Comparison of ENCODE assay signal across 8 mouse cellular contexts in the genomic region with DNA sequence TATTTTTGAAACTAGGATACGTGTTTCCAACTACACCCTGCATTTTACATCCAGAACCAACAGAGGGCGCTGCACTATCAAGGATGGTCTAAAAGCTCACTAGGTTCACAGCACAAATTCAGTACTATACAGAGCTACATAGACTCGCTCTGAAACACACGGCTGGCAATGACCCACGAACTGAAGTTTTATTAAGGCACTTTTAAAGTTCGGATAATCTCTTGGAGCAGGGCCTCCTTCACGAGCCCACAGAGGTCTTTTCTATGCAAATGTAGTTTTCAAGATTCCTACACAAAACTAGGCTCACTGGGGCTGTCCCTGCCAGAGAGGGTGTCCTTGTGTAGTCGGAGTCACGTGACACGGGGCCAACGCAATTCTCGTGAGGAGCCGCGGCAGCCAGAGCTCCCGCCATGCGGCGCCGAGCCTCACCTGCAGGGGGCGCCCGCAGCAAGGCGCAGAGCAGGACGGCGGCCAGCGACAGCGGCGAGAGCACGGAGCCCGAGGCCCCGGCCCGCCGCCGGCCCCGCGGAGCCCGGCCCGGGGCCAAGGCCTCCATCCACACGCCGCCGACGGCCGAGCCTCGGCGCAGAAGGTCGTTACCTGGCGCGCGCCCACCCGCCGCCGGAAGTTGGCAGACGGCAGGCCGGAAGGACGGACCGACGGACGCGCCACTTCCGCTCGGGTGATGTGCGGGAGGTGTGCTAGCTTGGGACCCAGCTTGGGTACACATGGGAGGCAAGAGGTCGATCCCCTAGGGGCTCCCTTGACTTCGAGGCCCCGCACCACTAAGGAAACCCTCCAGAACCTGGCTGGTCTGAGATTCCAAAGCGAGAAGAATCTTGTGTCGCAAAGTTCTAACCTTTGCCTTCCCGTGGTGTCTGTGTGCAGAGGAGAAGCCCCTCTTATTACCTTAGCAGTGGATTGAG. TPM values are rescaled to one million over a fixed set of nuclear protein-coding genes. Genes with fewer than 3 reads are reported as not detected.
DNase-seq lines count a peak whose midpoint lies in the region; ATAC-seq and TF ChIP-seq lines count a peak whose summit lies in the region.

A gene (plus strand): TSS at position 460 of the 926 bp plus-strand sequence.
A gene (minus strand): TSS at position 774 of the 926 bp plus-strand sequence.

- no peak within 1 kb of the TSS for H3K27ac ChIP-seq in forebrain, embryonic 11.5 days (ENCODE audit: low read depth, low read length)
- peak within 1 kb of the TSS; percentile 59 for H3K27ac ChIP-seq in heart, embryonic 16.5 days (ENCODE audit: low read length)
- peak within 1 kb of the TSS; percentile 82 for H3K27ac ChIP-seq in liver, embryonic 15.5 days (replicated peaks)
- H3K27ac ChIP-seq in neural tube, embryonic 13.5 days (replicated peaks) = peak within 1 kb of the TSS; percentile 86
- peak within 1 kb of the TSS; percentile 97 for H3K27ac ChIP-seq in testis, adult 2 months (ENCODE audit: control insufficient read depth, insufficient read depth, low read depth, low read length)

- H3K4me1 ChIP-seq in forebrain, embryonic 11.5 days (replicated peaks; ENCODE audit: control insufficient read depth, insufficient read depth, low read length) = no peaks in the 10 kb centered on the region
- H3K4me1 ChIP-seq in heart, embryonic 16.5 days (ENCODE audit: control insufficient read depth, insufficient read depth, low read length) = no peaks in the 10 kb centered on the region
- H3K4me1 ChIP-seq in liver, embryonic 15.5 days (replicated peaks) = peaks cover 14% of the 10 kb centered on the region
- H3K4me1 ChIP-seq in neural tube, embryonic 13.5 days (replicated peaks) = no peaks in the 10 kb centered on the region; the same call in 1 of the 2 replicates
- no peaks in the 10 kb centered on the region for H3K4me1 ChIP-seq in testis, adult 2 months (ENCODE audit: control insufficient read depth, insufficient read depth, low read length)

- DNase-seq in c-Kit-positive CD71-negative TER-119-negative erythroid progenitor cells, embryonic 14.5 days (ENCODE audit: low read depth) = peak; percentile 94
- peak; percentile 95 for DNase-seq in forebrain, embryonic 11.5 days (ENCODE audit: low spot score)
- peak; percentile 91 to 94 for DNase-seq in kidney, postnatal 36 days

- ATAC-seq in CD4-positive, CD25-positive, alpha-beta regulatory T cell, adult 4 months = peak; percentile 94
- ATAC-seq in forebrain, embryonic 11.5 days (replicated peaks; ENCODE audit: low FRiP score) = peak; percentile 97
- ATAC-seq in heart, embryonic 16.5 days (replicated peaks; ENCODE audit: extremely low read depth, insufficient read depth, low FRiP score) = peak; percentile 93
- ATAC-seq in liver, embryonic 15.5 days (ENCODE audit: insufficient read depth) = peak; percentile 98
- ATAC-seq in neural tube, embryonic 13.5 days (ENCODE audit: low read depth) = peak; percentile 98

- peak within 1 kb of the TSS; percentile 61 for H3K9ac ChIP-seq in forebrain, embryonic 11.5 days (ENCODE audit: low read length)
- H3K9ac ChIP-seq in heart, embryonic 16.5 days (ENCODE audit: low read length) = peak within 1 kb of the TSS; percentile 67
- H3K9ac ChIP-seq in liver, embryonic 15.5 days = peak within 1 kb of the TSS; percentile 82
- peak within 1 kb of the TSS; percentile 75 for H3K9ac ChIP-seq in neural tube, embryonic 13.5 days

- no peaks in the 10 kb centered on the region for H3K9me3 ChIP-seq in forebrain, embryonic 11.5 days (ENCODE audit: control insufficient read depth, low read length)
- no peaks in the 10 kb centered on the region for H3K9me3 ChIP-seq in heart, embryonic 16.5 days (replicated peaks; ENCODE audit: control insufficient read depth, low read length)
- no peaks in the 10 kb centered on the region for H3K9me3 ChIP-seq in liver, embryonic 15.5 days (replicated peaks)
- no peaks in the 10 kb centered on the region for H3K9me3 ChIP-seq in neural tube, embryonic 13.5 days

- no peaks in the 10 kb centered on the region for H3K27me3 ChIP-seq in forebrain, embryonic 11.5 days (ENCODE audit: control insufficient read depth, insufficient read depth, low read length)
- no peaks in the 10 kb centered on the region for H3K27me3 ChIP-seq in heart, embryonic 16.5 days (ENCODE audit: control insufficient read depth, insufficient read depth, low read length)
- H3K27me3 ChIP-seq in liver, embryonic 15.5 days = no peaks in the 10 kb centered on the region
- H3K27me3 ChIP-seq in neural tube, embryonic 13.5 days = peaks cover 7% of the 10 kb centered on the region
- no peaks in the 10 kb centered on the region for H3K27me3 ChIP-seq in testis, adult 2 months (ENCODE audit: control insufficient read depth, insufficient read depth, low read length)

- peak; percentile 81 for TF ChIP-seq POLR2A in testis, adult 2 months (IDR thresholded peaks at IDR 0.05; ENCODE audit: control insufficient read depth, low read depth, low read length)

- no peaks in the 10 kb centered on the region for H3K36me3 ChIP-seq in forebrain, embryonic 11.5 days (ENCODE audit: control insufficient read depth, insufficient read depth, low read length)
- no peaks in the 10 kb centered on the region for H3K36me3 ChIP-seq in heart, embryonic 16.5 days (ENCODE audit: control insufficient read depth, insufficient read depth)
- H3K36me3 ChIP-seq in liver, embryonic 15.5 days (replicated peaks) = no peaks in the 10 kb centered on the region
- H3K36me3 ChIP-seq in neural tube, embryonic 13.5 days = no peaks in the 10 kb centered on the region
- H3K36me3 ChIP-seq in testis, adult 2 months (ENCODE audit: control insufficient read depth, insufficient read depth, low read length) = no peaks in the 10 kb centered on the region; the same call in 1 of the 2 replicates

- peak within 1 kb of the TSS; percentile 60 for H3K4me2 ChIP-seq in forebrain, embryonic 11.5 days (ENCODE audit: low read depth, low read length, severe bottlenecking)
- H3K4me2 ChIP-seq in heart, embryonic 16.5 days (ENCODE audit: low read depth, low read length) = peak within 1 kb of the TSS; percentile 77
- peak within 1 kb of the TSS; percentile 92 for H3K4me2 ChIP-seq in liver, embryonic 15.5 days
- peak within 1 kb of the TSS; percentile 76 for H3K4me2 ChIP-seq in neural tube, embryonic 13.5 days

- WGBS in forebrain, embryonic 11.5 days = 3% methylated on average over 66 of the region's 66 CpGs
- WGBS in heart, embryonic 16.5 days = 2% methylated on average over 66 of the region's 66 CpGs
- 2% methylated on average over 66 of the region's 66 CpGs for WGBS in liver, embryonic 15.5 days (ENCODE audit: insufficient replicate concordance)
- WGBS in neural tube, embryonic 13.5 days = 2% methylated on average over 66 of the region's 66 CpGs

- peak within 1 kb of the TSS; percentile 50 for H3K4me3 ChIP-seq in forebrain, embryonic 11.5 days (ENCODE audit: low read depth, low read length)
- H3K4me3 ChIP-seq in heart, embryonic 16.5 days (ENCODE audit: low read length) = peak within 1 kb of the TSS; percentile 58
- H3K4me3 ChIP-seq in liver, embryonic 15.5 days (replicated peaks) = peak within 1 kb of the TSS; percentile 88
- peak within 1 kb of the TSS; percentile 64 for H3K4me3 ChIP-seq in neural tube, embryonic 13.5 days
- peak within 1 kb of the TSS; percentile 96 for H3K4me3 ChIP-seq in testis, adult 2 months (ENCODE audit: control insufficient read depth, low read depth, low read length)

- peak; percentile 79 for TF ChIP-seq CTCF in testis, adult 2 months (IDR thresholded peaks at IDR 0.05; ENCODE audit: control insufficient read depth, insufficient read depth, insufficient replicate concordance, low read depth, low read length)

RNA-seq across cellular contexts. Expression of the first gene that starts in this region (rescaled TPM):
- polyA plus RNA-seq in CD4-positive, CD25-positive, alpha-beta regulatory T cell, adult 4 months (2017; shearing (Covaris generic)) = under 1 TPM in 1 of 2 experiments, not detected in 1; 0.90 TPM
- 3.0 and 3.4 TPM in 2 replicates for polyA plus RNA-seq in forebrain, embryonic 11.5 days (2014; fragmentation: Nextera tagmentation; extraction: Ambion mirVana)
- 1.7 and 1.8 TPM in 2 replicates for polyA plus RNA-seq in heart, embryonic 16.5 days (2015; fragmentation: Nextera tagmentation; extraction: Ambion mirVana)
- polyA plus RNA-seq in liver, embryonic 15.5 days (2015; fragmentation: Nextera tagmentation; extraction: Ambion mirVana) = 0.33 and 0.62 TPM in 2 replicates
- polyA plus RNA-seq in neural tube, embryonic 13.5 days (2015; fragmentation: Nextera tagmentation; extraction: Ambion mirVana) = 1.0 and 1.6 TPM in 2 replicates
- polyA plus RNA-seq in testis, adult 2 months (2012; rRNA removed) = 23.4 and 27.4 TPM in 2 replicates

RNA-seq across cellular contexts. Expression of the second gene that starts in this region (rescaled TPM):
- polyA plus RNA-seq in CD4-positive, CD25-positive, alpha-beta regulatory T cell, adult 4 months (2017; shearing (Covaris generic)) = under 1 TPM; 0.27 TPM
- polyA plus RNA-seq in forebrain, embryonic 11.5 days (2014; fragmentation: Nextera tagmentation; extraction: Ambion mirVana) = 0.73 and 0.79 TPM in 2 replicates
- 0.66 and 0.67 TPM in 2 replicates for polyA plus RNA-seq in heart, embryonic 16.5 days (2015; fragmentation: Nextera tagmentation; extraction: Ambion mirVana)
- polyA plus RNA-seq in liver, embryonic 15.5 days (2015; fragmentation: Nextera tagmentation; extraction: Ambion mirVana) = 0.15 and 0.21 TPM in 2 replicates
- 0.73 and 0.92 TPM in 2 replicates for polyA plus RNA-seq in neural tube, embryonic 13.5 days (2015; fragmentation: Nextera tagmentation; extraction: Ambion mirVana)
- polyA plus RNA-seq in testis, adult 2 months (2012; rRNA removed) = 58.0 and 68.7 TPM in 2 replicates

Comparison
In these comparisons a context has a peak if more than half of its experiments do, and no peak if none do; other contexts are left out.
1. RNA of the second gene that starts in this region (polyA plus RNA-seq): 58.0 to 68.7 TPM in testis, adult 2 months; 0.73 to 0.79 TPM in forebrain, embryonic 11.5 days, 0.73 to 0.92 TPM in neural tube, embryonic 13.5 days, 0.66 to 0.67 TPM in heart, embryonic 16.5 days, 0.27 TPM in CD4-positive, CD25-positive, alpha-beta regulatory T cell, adult 4 months and 0.15 to 0.21 TPM in liver, embryonic 15.5 days; every median in the first group is over 10 times any median in the second.
2. Peak in ATAC-seq in CD4-positive, CD25-positive, alpha-beta regulatory T cell, adult 4 months; RNA of the genes that start here not detected or under 1 TPM.
3. Peak in ATAC-seq, H3K4me3 ChIP-seq, H3K27ac ChIP-seq, H3K9ac ChIP-seq and H3K4me2 ChIP-seq in liver, embryonic 15.5 days; RNA of the genes that start here not detected or under 1 TPM.
4. Peak in every context shown above with its lines, with median percentiles within 50 percentile points of each other: ATAC-seq, DNase-seq, H3K4me2 ChIP-seq, H3K4me3 ChIP-seq and H3K9ac ChIP-seq.